Mouse (Mus musculus) brain, embryonic 14.5 days (tissue): ENCODE results near the gene Rai2. TPM values are rescaled to one million over a fixed set of nuclear protein-coding genes. Genes with fewer than 3 reads are reported as not detected.

Source experiments
- DNase-seq: peaks from one replicate; pipeline ENCODE4 v3.0.0-alpha.2; 2011; ENCODE audit warnings: low read depth
- CTCF ChIP-seq: fragments of 200-500 bp; IDR thresholded peaks from 2 replicates; pipeline ENCODE4 v1.5.1; 2012; ENCODE audit warnings: inconsistent platforms, mild to moderate bottlenecking, moderate library complexity, borderline replicate concordance; ENCODE audit not compliant: insufficient read depth, insufficient read length; ENCODE audit errors: extremely low read depth
- POLR2A ChIP-seq: fragments of 200-500 bp; IDR thresholded peaks from 2 replicates; pipeline ENCODE4 v1.6.1; 2012; ENCODE audit warnings: mild to moderate bottlenecking, inconsistent platforms, borderline replicate concordance; ENCODE audit not compliant: poor library complexity, insufficient read depth, insufficient read length, severe bottlenecking; ENCODE audit errors: extremely low read depth
- polyA plus RNA-seq: library from polyadenylated mRNA; depleted of rRNA; stranded (reverse); fragments of >200 nt; gene quantifications from 2 replicates; pipeline ENCODE4 v1.2.3, GENCODE M21; 2012; rRNA removed

The Rai2 gene
- 15.8 and 19.1 TPM in 2 replicates for polyA plus RNA-seq

DNA sequence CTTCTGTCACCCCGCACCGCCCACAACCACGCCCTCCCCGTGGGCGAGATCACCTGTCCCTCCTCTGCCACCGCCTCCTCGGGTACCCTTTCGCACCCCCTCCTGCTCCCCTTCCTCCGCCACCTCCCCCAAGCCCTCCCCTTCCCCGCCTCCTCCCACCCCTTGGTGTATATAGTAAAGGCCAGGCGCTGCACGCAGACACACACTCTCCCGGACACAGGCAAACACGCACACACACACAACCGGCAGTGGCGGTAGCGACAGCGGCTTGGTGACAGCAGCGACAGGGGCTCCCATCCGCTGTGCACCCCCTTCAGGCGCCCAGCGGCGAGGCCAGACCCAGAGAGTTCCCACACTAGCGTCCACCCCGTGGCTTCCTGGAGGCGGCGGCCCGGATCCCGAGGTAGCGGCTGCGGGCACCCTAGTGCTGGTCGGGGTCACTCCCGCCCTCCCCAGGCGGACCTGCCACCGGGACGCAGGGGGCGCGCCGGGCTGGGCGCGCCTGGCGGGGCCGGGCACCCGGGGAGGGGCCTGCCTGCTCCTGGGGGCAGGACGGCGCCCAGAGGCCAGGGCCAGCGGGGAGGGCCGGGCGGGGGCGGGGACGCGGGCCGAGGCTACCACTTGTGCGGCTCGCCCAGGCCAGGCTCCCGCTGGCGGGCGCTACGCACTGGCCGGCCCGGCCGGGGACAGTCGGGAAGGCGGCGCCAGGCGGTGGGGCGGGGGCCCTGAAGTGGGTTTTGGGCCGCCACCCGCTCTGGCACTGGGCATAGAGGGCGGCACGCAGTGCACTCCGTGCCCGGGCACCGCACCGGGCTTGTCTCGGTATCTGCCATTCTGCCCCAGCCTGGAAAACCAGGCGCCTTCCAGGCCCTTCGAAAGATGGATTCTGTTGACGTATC, at the start of gene Rai2:
Gene Rai2 (plus strand): TSS at position 205 of the 899 bp plus-strand sequence.
- DNase-seq, result peak; percentile 74
- TF ChIP-seq CTCF (no peak), POLR2A (no peak)

DNA sequence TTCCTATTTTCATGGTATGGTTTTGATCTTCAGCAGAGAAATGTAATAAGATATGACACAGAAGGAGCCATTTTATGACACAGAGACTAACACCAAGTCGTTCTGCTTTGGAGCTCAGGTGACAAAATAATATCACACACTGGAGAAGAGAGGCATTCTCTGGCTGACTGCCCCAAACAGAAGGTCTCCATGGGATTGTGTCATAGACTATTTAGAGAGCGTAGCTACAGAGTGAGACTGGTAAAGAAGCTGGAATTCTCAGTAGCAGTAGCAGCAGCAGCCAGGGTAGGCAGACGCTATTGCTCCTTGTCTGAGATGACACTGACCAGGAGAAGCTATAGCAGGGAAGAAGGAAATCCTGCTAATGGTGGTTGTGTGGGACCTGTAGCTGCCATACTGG, 27.5 kb upstream of the Rai2 start:
- TF ChIP-seq POLR2A, result no peak
- no peak for TF ChIP-seq CTCF
- no peak for DNase-seq

DNA sequence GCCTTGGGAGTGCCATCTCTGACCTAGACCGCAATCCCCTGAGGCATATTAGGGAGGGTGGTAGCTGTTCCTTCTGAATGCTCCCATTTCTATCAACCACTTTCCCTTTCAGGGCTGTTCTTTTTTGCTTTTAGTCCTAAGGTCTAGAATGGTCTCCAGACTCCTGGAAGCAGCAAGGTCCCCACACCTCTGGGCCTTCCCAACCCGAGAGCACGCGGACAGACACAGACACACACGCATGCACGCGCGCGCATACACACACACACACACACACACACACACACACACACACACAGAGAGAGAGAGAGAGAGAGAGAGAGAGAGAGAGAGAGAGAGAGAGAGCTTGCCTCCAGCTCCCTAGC, 385 bp upstream of the Rai2 start:
- DNase-seq, result no peak
- TF ChIP-seq POLR2A (no peak), CTCF (no peak)

DNA sequence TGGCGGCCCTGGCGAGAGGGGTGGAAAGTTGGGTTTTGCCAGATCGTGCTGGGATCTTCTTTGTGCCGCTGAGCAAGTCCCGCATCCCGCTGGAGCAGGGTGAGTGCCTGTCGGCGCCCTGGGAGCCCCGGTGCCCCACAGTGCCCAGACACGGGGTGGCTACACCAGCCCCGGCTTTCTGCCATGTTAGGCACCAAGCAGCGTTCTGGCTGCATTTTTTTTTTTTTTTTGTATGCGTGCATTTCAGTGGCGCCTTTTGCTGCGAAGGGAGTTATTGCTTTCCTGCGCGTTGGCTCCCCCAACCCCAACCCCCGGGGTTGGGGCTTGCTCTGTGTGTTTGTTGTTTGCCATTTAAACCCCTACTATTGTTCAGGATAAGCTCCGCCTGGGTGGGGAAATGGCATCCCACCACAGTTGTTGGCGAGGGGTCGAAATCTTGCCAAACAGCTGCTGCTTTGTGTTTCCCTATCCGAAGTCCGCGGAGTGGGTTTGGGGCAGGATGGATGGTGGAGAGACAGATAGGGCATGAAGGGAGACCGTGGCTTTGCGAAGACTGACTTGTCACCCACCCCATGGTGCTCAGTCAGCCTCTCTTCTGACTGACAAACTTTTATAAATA, 1.0 kb downstream of the Rai2 start:
- peak; percentile 62 for DNase-seq
- TF ChIP-seq CTCF, result no peak
- no peak for TF ChIP-seq POLR2A

DNA sequence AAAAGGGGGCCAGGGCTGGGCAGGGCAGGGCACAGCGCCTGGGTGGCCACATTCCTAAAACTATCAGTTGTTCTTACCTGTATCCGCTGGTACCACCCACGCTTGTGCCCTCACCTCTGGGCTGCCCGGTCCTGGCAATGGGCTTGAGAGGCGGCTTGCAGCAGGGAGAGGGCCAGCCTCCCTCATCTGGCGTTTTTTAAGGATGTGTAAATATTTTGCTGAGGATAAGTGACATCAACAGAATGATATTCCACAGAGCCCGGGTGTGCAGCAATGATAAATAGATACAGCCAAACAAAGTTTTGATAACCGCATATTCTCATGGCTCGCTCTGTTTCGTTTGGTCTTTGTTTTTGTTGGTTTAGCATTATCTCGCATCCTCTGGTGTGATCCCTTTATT, 1.7 kb downstream of the Rai2 start:
- DNase-seq, result no peak

DNA sequence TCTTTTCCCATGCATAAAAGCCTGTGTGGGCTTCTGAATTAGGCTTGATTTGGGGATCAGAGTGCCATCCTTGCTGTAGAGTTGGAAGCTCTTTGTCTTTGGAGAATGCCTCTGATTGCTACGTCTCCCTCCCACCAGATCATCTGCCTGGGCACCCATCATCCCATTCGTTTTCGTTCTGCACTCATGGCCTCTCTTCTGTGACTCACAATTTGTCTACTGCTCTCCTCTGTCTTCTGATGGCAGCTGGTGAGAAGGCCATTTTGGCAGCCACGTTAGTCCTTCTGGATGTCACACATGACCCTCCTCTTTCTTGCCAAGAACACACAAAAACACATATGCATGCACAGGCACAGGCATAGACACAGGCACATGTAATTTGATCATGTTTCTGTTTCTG, 4.2 kb downstream of the Rai2 start:
- no peak for TF ChIP-seq CTCF
- TF ChIP-seq POLR2A, result no peak
- peak; percentile 56 for DNase-seq

More for the DNA sequence above, 1.7 kb downstream of the Rai2 start:
- no peak for TF ChIP-seq POLR2A
- no peak for TF ChIP-seq CTCF

DNA sequence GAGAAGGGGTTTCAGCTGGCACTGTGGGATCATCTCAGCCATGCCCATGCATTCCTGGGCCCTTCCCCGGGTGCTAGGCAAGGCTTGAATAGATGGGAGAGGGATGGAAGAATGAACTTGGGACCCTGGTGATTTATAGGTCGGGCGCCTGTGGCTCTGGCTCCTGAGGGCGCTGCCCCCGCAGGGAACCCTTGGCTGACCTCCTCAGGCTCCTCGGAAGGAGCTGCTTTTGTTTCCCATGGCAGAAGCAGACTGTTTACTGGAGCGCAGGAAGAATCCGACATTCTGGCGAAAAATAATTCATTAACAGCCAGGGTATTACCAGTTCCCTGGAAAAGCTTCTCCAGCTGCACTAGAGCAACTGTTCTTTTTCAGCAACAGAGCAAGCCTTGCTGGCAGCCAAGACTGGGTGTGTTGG, 6.5 kb downstream of the Rai2 start:
- TF ChIP-seq CTCF (no peak), POLR2A (no peak)
- DNase-seq, result peak; percentile 63

DNA sequence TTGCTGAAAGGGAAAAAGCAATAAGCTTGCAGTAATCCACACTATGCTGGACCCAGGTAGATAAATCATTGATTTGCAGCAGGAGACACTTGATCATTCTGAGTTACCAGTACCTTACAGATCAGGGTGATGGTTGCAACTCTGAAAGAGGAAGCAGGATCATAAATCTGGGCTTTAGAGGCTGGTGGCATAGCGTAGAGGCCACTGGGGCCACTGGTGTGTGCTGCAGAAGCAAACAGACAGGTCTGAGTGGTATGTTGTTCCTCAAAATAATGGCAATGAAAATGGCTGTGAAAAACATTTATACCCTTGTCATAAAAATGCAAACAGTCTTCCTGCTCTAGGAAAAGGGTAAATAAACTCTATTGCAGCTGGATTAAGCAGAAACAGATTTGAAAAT, 9.4 kb downstream of the Rai2 start:
- TF ChIP-seq POLR2A, result no peak

DNA sequence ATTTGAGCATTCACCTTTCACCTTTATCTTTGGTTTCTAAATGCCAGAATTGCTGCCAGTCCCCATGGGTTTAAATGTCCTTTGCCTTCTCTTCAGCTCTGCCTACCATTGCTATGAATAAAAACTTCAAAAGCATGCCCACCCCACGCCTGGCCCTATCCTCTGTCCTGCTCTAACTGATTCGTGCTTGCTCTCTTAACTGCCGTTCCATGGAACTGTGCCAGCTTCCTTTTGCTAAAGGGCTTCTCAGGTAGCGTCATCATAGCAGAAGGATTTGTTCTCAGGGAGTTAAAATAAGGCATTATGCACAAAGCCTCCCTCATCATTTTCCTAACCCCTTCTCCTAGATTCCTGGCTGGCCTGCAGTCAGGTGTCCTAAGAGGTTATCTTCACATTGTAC, 11.6 kb downstream of the Rai2 start:
- DNase-seq, result no peak
- no peak for TF ChIP-seq CTCF
- TF ChIP-seq POLR2A, result no peak

More for the DNA sequence above, 9.4 kb downstream of the Rai2 start:
- DNase-seq, result no peak

DNA sequence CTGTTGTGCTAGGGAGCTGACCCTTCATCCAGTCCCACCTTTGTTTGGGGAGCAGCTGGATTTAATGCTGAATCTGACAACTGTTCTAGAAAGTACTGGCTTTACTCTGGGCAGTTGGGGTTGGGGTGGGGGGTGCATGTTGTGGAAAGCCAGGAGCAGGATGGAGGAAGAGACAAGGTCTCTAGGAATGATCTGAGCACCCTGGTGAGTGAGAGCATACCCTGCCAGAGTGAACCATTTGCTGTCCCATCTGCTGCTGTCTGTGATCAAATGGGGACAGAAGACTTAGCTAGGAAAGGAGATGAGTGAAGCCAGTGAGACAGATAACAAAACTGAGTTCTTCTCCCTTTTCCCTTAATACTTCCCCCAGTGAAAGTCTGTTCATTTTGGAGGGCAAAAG, 13.2 kb downstream of the Rai2 start:
- no peak for DNase-seq
- TF ChIP-seq POLR2A (no peak), CTCF (no peak)

DNA sequence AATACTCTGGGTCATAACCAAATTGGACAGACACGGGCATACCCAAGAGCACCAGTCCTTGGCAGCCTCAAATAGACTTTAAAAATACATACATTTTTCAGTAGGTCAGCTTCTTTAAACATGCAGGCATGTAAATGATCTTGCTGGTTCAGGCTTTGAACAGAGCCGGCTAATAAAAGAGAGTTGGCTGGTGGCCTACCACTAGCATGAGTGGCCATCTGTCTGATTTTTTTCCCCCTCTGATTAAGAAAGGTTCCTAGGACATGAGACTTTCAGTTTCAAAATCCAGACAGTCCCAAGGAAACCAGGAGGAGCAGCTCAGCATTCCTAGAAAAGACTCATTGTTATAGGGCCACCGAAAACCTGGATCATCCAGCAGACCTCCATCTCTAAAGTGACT, 15.0 kb downstream of the Rai2 start:
- no peak for TF ChIP-seq POLR2A
- TF ChIP-seq CTCF, result no peak
- DNase-seq, result peak; percentile 61

DNA sequence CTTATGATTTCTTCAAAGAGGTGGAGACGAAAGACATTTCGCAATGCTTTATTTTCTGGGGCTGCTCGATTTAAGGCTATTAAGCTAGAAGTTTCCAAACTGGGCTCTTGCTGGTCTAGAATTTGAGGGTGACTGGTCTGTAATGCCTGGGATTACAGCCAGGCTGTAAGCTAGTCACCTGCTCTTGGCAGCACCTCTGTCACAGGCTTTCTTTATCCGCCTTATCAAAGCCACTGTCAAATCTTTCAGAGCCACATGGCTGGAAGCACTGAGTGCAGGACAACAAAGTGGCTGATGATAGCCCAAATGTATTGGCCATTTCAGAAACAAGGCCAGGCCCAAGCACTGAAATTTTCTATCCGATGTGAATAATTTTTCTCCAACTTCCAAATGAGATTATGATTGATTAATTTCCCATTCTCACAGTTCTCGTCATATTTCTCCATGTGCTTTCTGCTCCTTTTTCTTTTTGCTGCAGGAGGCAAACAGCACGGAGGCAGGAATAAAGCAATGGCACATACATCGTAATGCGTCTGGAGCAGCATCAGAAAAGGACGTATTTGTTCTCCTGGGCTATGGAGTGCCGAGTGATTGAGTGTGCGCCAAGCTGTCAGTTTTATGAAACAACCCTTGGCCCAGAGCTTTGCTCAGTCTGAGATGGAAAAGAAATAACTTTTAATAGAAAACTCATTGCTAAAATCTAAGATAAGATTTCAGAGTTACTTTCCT, 16.9 kb downstream of the Rai2 start:
- TF ChIP-seq CTCF, result no peak
- TF ChIP-seq POLR2A, result no peak
- DNase-seq, result no peak
